Mouse (Mus musculus) WW6 (cell line): Measurements from ENCODE around the gene Olfr1123.
"Not testable (repeated sequence)": the region's sequence is repeated elsewhere in the genome, so short reads cannot be mapped to it uniquely, and the experiment has no call there.

ENCODE experiments used
- DNase-seq: peaks from one replicate; pipeline ENCODE4 v3.0.0-alpha.2; 2013; ENCODE audit warnings: low read depth, low spot score

Gene Olfr1123

DNA sequence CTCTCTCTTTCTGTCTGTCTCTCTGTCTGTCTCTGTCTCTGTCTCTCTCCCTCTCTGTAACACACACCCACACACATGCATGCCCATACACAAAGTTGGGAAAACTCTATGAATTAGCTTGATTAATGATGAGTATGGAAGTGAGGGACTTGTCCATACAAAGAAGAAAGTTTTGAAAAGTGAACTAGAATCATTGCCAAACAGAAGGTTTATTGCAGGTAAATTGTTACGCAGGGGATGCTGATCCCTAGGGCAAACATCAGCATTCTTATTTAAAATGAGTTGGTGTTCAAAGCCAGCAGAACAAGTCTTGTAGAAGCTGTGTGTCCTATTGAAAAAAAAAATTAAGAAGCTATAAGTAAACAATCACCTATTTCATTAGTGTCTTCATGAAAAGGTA lies at the start of gene Olfr1123:
Olfr1123 (plus strand) TSS at position 301 of the 400 bp plus-strand sequence.
- no peak for DNase-seq

DNA sequence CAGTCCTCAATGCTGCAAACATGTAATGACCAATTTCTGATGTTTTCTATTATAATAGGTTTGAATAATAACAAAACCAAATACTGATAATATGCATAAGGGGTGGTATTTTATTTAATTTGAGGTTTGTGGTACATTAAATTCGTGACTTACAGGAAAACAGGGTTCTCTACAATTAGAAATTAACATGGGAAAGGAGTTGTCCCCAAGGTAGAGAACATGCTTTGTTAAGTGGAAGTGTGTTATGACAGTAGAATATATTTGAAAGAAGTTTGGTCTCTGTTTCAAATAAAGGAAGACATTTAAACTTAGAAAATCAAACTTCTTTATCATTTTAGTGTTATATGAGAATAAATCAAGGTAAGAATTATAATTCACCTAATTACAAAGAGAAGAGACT lies 46.8 kb upstream of the Olfr1123 start, which contains the start of gene Olfr1121:
Olfr1121 (plus strand) TSS at position 301 of the 400 bp plus-strand sequence.
- DNase-seq, result no peak

GRCm38 (mm10) chr2:87371726-87372125 lies 44.7 kb upstream of the Olfr1123 start:
- DNase-seq, result no peak

DNA sequence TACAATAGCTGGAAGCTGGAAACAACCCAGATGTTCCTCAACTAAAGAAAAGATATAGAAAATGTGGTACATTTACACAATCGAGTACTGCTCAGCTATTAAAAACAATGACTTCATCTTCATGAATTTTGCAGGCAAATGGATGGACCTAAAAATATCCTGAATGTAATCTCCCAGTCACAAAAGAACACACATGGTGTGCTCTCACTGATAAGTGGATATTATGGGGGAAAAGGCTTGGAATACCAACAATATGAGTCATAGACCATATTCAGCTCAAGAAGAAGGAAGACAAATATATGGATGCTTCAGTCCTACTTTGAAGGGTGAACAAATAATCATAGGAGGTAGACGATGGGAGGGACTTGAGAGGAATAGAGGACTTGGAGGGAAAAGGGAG lies 32.5 kb upstream of the Olfr1123 start:
- DNase-seq, result no peak

DNA sequence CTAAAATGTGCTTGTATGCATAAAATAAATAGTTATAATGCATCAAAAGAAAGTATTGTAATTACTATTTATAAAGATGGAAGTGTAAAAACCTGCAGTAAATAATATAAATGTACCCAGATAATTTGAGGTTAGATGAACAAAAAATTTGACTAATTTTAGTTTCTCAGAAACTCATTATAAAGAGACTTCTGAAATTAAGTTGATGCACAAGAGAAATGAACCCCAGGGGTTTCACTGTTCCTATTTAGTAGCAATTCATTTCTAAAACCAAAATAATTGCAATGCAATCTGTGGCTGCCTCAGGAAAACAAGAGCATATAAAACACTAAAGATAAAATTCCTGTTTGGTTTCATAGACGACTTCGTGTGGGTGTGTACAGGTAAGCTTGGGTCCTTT lies 30.9 kb upstream of the Olfr1123 start, which contains the start of gene Olfr1122:
Olfr1122 (plus strand) TSS at position 301 of the 400 bp plus-strand sequence.
- no peak for DNase-seq

GRCm38 (mm10) chr2:87393605-87394004 lies 22.8 kb upstream of the Olfr1123 start:
- DNase-seq, result not testable (repeated sequence)

DNA sequence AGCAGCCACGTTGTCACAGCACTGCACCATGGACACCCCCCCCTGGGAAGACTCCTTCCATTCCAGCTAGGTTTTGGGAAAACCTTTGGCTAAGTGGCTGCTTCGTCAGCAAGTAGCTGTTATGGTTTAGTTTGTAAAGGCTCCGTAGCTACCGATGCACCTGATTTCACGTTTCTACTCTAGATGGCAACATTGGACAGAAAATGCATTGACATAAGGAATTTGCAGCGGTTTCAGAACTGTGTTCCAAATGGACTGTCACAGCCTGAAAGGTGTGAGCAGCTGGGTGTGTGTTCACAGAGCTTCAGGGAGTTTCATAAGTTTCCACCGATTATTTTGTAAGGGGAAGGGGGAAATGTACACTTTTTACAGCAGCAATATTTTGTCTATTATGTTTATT lies 21.7 kb upstream of the Olfr1123 start:
- not testable (repeated sequence) for DNase-seq

DNA sequence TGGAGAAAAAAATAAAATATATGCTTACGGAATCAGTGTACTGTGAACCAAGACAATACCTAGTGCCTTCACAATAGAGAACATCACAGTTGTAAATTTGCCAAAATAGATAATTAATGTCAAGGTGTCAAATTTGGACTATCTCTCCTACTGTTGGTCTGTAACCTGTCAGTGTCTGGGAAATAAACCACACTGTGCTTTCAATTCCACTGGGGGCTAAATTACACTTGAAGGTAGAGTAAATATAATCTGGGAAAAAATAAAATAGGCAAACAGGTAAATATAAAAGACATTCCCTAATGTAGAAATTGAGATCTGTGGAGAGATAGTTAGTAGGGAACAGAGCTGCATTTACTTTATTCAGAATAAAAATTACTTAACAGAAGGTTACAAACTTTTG lies 13.5 kb downstream of the Olfr1123 start, which contains the start of gene Olfr1124:
Olfr1124 (plus strand) TSS at position 301 of the 400 bp plus-strand sequence.
- DNase-seq, result no peak

- DNase-seq, result no peak
These were observed 21.3 kb downstream of the Olfr1123 start for GRCm38 (mm10) chr2:87437731-87438130.

- DNase-seq, result no peak
These were observed 37.2 kb downstream of the Olfr1123 start, which contains the start of gene Olfr1126 for GRCm38 (mm10) chr2:87453662-87454061. Gene Olfr1126, plus strand, starts transcription at chr2:87453962.

DNA sequence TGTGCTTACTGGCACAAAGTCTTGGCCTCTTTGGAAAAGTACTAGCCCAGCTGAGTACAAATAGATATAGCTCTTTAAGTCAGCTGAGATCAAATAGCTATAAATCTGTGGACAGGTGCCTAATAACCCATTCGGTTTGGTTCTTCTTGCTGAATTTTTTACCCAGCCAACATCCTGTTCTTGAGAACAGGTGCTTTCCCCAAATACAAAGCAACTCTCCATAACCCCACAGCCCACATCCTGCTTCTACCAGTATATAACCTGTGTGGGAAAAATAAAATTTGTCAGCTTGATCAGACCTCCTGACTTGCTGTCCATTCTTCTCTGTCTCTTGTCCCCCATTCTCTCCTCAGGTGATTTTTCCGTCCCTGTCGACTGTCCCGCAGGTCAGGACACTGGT lies 45.3 kb downstream of the Olfr1123 start:
- DNase-seq, result no peak
